Mouse (Mus musculus): ENCODE data around the gene Zfp53.
"Not testable (repeated sequence)": the region's sequence is repeated elsewhere in the genome, so short reads cannot be mapped to it uniquely, and the experiment has no call there.

GRCm38 (mm10) chr17:21478103-21478777 lies 10.6 kb upstream of the Zfp53 start:
- TF ChIP-seq EP300, CTCF (IDR thresholded peaks at IDR 0.05; ENCODE audit: low read depth): not testable (repeated sequence)

Data from heart, postnatal 0 days (tissue).